Mouse (Mus musculus): Measurements from ENCODE around the gene Smc5. TPM values are rescaled to one million over a fixed set of nuclear protein-coding genes. Genes with fewer than 3 reads are reported as not detected.

The Smc5 gene
- total and polyA plus RNA-seq, 2 experiments, result 3.1 to 18.4 TPM

DNA sequence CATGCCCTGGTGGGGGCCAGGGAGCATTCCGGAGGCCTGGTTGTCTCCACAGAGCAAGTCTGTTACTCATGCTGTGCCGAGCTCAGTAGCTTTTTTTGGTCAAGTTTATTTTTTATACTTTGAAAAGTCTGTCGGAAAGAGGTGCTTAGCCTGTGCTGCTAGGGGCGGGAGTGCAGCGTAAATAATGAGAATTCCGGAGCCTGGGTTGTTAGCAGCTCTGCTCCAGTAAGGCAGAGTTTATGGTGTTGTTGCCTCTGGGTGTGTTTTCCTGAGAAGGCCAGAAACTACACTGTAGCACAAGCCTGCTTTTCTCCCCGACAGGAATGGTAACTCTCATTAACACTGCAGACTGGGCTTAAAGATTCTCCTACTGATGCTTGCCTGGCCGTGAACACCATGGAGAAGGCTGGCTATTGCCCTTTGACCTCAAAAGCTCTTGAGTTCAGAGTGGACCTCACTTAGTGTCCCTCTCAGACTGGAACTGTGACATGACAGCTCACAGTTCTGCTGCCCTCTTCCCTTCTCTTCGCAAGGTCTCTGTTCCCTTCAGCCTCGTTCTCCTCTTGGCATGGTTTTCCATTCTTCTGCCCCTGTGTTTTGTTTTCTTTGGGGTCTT lies 113.8 kb downstream of the Smc5 start:
- H3K27me3 ChIP-seq (ENCODE audit: control insufficient read depth, insufficient read depth, low read length), result no peaks in the 10 kb centered on the region
- peaks cover 8% of the 10 kb centered on the region for H3K36me3 ChIP-seq (ENCODE audit: control insufficient read depth, insufficient read depth, low read length)
- H3K9ac ChIP-seq (ENCODE audit: low read depth, low read length), result no peak overlapping the region
- H3K4me3 ChIP-seq (ENCODE audit: insufficient read depth, low read depth, low read length), result no peak overlapping the region
- no peak overlapping the region for H3K27ac ChIP-seq (replicated peaks; ENCODE audit: insufficient read depth, low read depth, low read length)
- WGBS, result 67% methylated on average over 10 of the region's 10 CpGs
- peak; percentile 59 for DNase-seq (ENCODE audit: extremely low read depth, low read depth, low spot score)
- peaks cover 32% of the 10 kb centered on the region for H3K4me1 ChIP-seq (ENCODE audit: control insufficient read depth, insufficient read depth, low read length)
- TF ChIP-seq CTCF (IDR thresholded peaks at IDR 0.05; ENCODE audit: low read depth, low read length) (no peak), POLR2A (IDR thresholded peaks at IDR 0.05; ENCODE audit: extremely low read depth, insufficient read depth, low read length) (no peak)
- H3K79me2 ChIP-seq (ENCODE audit: control insufficient read depth, insufficient read depth, low read length), result peaks cover 48% of the 10 kb centered on the region

Other genes with a start within 250 kb of the Smc5 start
- 75.0 and 81.6 TPM in 2 replicates for gene Klf9, start 132.7 kb downstream of the Smc5 start, total RNA-seq (2014; rRNA removed)
- 32.4 and 32.7 TPM in 2 replicates for gene Klf9, start 132.7 kb downstream of the Smc5 start, polyA plus RNA-seq (2012; rRNA removed)
- gene Mamdc2, start 174.5 kb upstream of the Smc5 start, total RNA-seq (2014; rRNA removed), result 2.1 and 3.0 TPM in 2 replicates
- 1.3 and 1.5 TPM in 2 replicates for gene Mamdc2, start 174.5 kb upstream of the Smc5 start, polyA plus RNA-seq (2012; rRNA removed)

All from liver, adult 2 months (tissue).